Mouse (Mus musculus): ENCODE measurements around the gene Mob3b.

GRCm38 (mm10) chr4:35054362-35054761 is 102.9 kb downstream of the Mob3b start:
- TF ChIP-seq CTCF (conservative IDR thresholded peaks at IDR 0.05; ENCODE audit: low read length) (no peak), POU5F1 (IDR thresholded peaks at IDR 0.05; ENCODE audit: borderline replicate concordance, low read length) (no peak)
